Mouse (Mus musculus) C3H10T1/2 (cell line): ENCODE measurements around the gene Ufd1. TPM values are rescaled to one million over a fixed set of nuclear protein-coding genes. Genes with fewer than 3 reads are reported as not detected.

Source experiments
- polyA plus RNA-seq, 2 experiments: library from polyadenylated mRNA; unstranded; fragments of >200 nt; fragmentation: generic; extraction: Trizol; gene quantifications; one replicate each; pipeline ENCODE4 v1.2.1; 2012; ENCODE audit warnings: missing spikeins in 2 of 2

Gene Ufd1
- 10 to 100 TPM in 1 of 2 experiments, 1 to 10 TPM in 1; 5.7 to 31.1 TPM for polyA plus RNA-seq

GRCm38 (mm10) chr16:18811468-18812384 is at the start of gene Ufd1, which contains the start of gene Cdc45:
Gene Ufd1 (plus strand): TSS chr16:18811779.
Gene Cdc45 (minus strand): TSS chr16:18811987.

DNA sequence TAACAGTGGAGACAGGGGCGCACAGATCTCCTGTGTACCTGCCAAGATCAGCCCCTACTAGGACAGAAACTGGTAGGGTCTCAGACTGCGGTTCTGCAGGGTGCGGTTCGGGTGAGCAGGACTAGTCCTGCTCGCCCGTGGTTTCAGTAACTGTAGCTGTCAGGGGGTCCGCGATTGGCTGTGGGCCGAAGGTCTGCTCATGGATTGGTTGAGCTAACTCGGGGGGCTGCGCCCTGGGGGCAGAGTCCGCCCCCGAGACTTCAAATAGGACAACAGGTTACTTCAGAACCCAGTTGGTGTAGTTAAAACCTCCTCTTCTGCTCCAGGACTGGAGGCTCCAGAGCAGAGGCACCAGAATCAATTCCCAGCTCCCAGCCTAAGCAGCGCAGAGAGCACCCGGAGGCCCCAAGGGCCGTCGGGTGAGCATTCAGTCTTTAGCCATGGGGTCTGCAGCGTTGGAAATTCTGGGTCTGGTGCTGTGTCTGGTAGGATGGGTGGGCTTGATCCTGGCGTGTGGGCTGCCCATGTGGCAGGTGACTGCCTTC is 35.0 kb upstream of the Ufd1 start, which contains the start of gene Cldn5:
TSS of gene Cldn5 (plus strand) at position 292 of the 545 bp plus-strand sequence.

GRCm38 (mm10) chr16:18836468-18837208 is 25.1 kb downstream of the Ufd1 start, which contains the start of the genes 2510002D24Rik and Gm28539:
Gene 2510002D24Rik (plus strand): TSS chr16:18836578.
Gene Gm28539 (plus strand): TSS chr16:18836584.

GRCm38 (mm10) chr16:18876442-18877308 is 65.1 kb downstream of the Ufd1 start, which contains the start of the genes Mrpl40 and Hira:
Gene Mrpl40 (minus strand): TSS chr16:18876862.
Gene Hira (plus strand): TSS chr16:18877037.

Other genes starting within 250 kb of the Ufd1 start
- gene Tbx1, start 221.1 kb upstream of the Ufd1 start, polyA plus RNA-seq, result 10 to 100 TPM; 31.9 to 75.7 TPM
- 10 to 100 TPM in 1 of 2 experiments, 1 to 10 TPM in 1; 7.4 to 14.7 TPM for gene Gp1bb, start 189.4 kb upstream of the Ufd1 start, polyA plus RNA-seq
- 10 to 100 TPM in 1 of 2 experiments, 1 to 10 TPM in 1; 2.5 to 14.2 TPM for gene Gm49601, start 185.4 kb upstream of the Ufd1 start, polyA plus RNA-seq
- gene Sept5, start 181.8 kb upstream of the Ufd1 start, polyA plus RNA-seq, result 10 to 100 TPM; 56.1 to 93.6 TPM
- gene Cldn5, start 34.9 kb upstream of the Ufd1 start, polyA plus RNA-seq, result not detected
- gene Cdc45, start 208 bp downstream of the Ufd1 start, polyA plus RNA-seq, result 10 to 100 TPM; 12.4 to 23.8 TPM
- 1 to 10 TPM; 2.7 to 8.8 TPM for gene 2510002D24Rik, start 24.8 kb downstream of the Ufd1 start, polyA plus RNA-seq
- not detected for gene Gm28539, start 24.8 kb downstream of the Ufd1 start, polyA plus RNA-seq
- 10 to 100 TPM; 39.1 to 44.0 TPM for gene Mrpl40, start 65.1 kb downstream of the Ufd1 start, polyA plus RNA-seq
- 10 to 100 TPM; 10.8 to 26.7 TPM for gene Hira, start 65.3 kb downstream of the Ufd1 start, polyA plus RNA-seq